Mouse (Mus musculus) intestine, postnatal 0 days (tissue): ENCODE results near the gene Fam214a. TPM values are rescaled to one million over a fixed set of nuclear protein-coding genes. Genes with fewer than 3 reads are reported as not detected.

Source experiments
- ATAC-seq: fragments of 200-750 bp; cut with Nextera tagmentation; 2 replicates; pipeline ENCODE4 v1.8.0; 2017; ENCODE audit warnings: mild to moderate bottlenecking, moderate TSS enrichment, moderate library complexity
- H3K27ac ChIP-seq: fragments of 300-500 bp; sonication (generic); 2 replicates; pipeline ENCODE4 v1.5.1; 2014; ENCODE audit warnings: mild to moderate bottlenecking, low read depth, low read length, moderate library complexity
- H3K27me3 ChIP-seq: fragments of 300-500 bp; sonication (generic); replicated peaks from 2 replicates; pipeline ENCODE4 v1.6.1; 2014; ENCODE audit warnings: low read length, mixed read lengths; ENCODE audit not compliant: control insufficient read depth, insufficient read depth
- H3K36me3 ChIP-seq: fragments of 300-500 bp; sonication (generic); 2 replicates; pipeline ENCODE4 v1.6.1; 2014; ENCODE audit warnings: mild to moderate bottlenecking, moderate library complexity; ENCODE audit not compliant: control insufficient read depth, insufficient read depth
- H3K4me1 ChIP-seq: fragments of 300-500 bp; sonication (generic); replicated peaks from 2 replicates; pipeline ENCODE4 v1.6.1; 2014; ENCODE audit warnings: antibody characterized with exemption, low read length, mixed read lengths; ENCODE audit not compliant: control insufficient read depth, insufficient read depth
- H3K4me2 ChIP-seq: fragments of 300-500 bp; sonication (generic); replicated peaks from 2 replicates; pipeline ENCODE4 v1.6.1; 2014; ENCODE audit warnings: low read depth, mild to moderate bottlenecking, moderate library complexity
- H3K4me3 ChIP-seq: fragments of 300-500 bp; sonication (generic); 2 replicates; pipeline ENCODE4 v1.5.1; 2014; ENCODE audit warnings: low read depth, low read length
- H3K9ac ChIP-seq: fragments of 300-500 bp; sonication (generic); 2 replicates; pipeline ENCODE4 v1.6.1; 2014; ENCODE audit warnings: mild to moderate bottlenecking, low read depth, low read length
- H3K9me3 ChIP-seq: fragments of 300-500 bp; sonication (generic); 2 replicates; pipeline ENCODE4 v1.6.1; 2016; ENCODE audit warnings: mixed run types; ENCODE audit not compliant: control insufficient read depth
- CTCF ChIP-seq: sonication (generic); IDR thresholded peaks from 2 replicates; pipeline ENCODE4 v1.5.1; 2016; ENCODE audit warnings: low read depth, mild to moderate bottlenecking, control low read depth, antibody characterized with exemption, moderate library complexity
- WGBS: fragments of 180-500 bp; shearing (Covaris S2); extraction: QIAGEN DNeasy Blood & Tissue Kit; methylation state at CpG from one replicate; pipeline ENCODE4 v1.1.7; 2014; 5-methylcytosine and 5-hydroxymethylcytosine counted together
- polyA plus RNA-seq: library from polyadenylated mRNA; unstranded; fragments of >200 nt; fragmentation: Nextera tagmentation; extraction: Ambion mirVana; gene quantifications from 2 replicates; pipeline ENCODE4 v1.2.1, GENCODE M21; 2015

The Fam214a gene
- polyA plus RNA-seq, 1 experiment from 2014 or later = 5.1 TPM

DNA sequence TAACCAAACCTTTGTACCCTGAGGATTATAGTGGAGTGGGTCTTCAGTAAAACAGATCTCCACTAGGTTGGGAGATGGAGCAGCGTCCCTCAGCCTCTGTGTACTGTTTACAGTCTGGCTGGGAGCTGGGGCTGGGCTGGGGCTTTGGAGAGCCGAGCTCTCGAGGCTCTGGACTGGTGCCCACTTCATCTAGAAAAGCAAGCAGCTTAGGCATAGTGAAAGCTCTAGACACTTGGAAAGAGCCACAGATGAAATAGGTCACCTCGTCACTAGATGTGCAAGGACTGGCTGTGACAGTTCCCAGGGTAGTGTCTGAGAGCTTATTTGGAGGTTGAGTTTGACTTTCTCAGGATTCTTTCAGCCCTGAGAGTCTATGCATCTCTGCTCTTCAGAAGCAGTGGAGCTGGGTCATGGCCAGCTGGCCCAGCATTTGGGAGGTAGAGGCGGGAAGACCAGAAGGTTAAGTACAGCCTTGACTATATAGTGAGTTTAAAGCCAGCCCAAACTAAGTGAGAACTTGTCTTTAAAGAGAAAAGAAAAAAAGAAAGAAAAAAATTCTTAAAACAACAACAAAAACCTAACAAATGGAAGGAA lies 49.0 kb downstream of the Fam214a start:
- H3K4me3 ChIP-seq = no peak overlapping the region
- 0 out of 2 replicates have a peak, but pooled peaks cover 4% of the 10 kb centered on the region for H3K36me3 ChIP-seq
- no peak overlapping the region for H3K4me2 ChIP-seq
- no peak overlapping the region for H3K9ac ChIP-seq
- WGBS = 51% methylated on average over 5 of the region's 5 CpGs
- no peaks in the 10 kb centered on the region for H3K9me3 ChIP-seq
- no peak for TF ChIP-seq CTCF
- no peak overlapping the region for H3K27ac ChIP-seq
- no peaks in the 10 kb centered on the region for H3K27me3 ChIP-seq
- H3K4me1 ChIP-seq = no peaks in the 10 kb centered on the region
- no peak for ATAC-seq

DNA sequence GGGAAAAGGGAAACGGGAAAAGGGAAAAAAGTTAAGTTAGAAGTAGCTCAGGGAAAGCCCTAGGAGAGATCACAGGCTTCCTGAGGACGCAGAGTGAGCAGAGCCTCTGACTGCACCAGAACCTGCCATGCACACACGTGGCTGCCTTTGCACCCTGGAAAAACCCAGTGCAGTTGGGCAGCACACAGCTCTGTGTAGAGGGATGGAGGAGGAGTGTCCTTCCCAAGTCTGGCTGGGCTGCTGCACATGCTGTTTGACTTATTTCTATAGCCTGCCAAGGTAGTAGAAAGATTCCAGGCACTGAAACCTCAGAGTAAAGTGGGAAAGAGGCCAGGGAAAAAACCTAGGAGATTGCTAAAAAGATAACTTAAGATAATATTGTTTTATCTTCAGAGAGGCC lies 49.6 kb downstream of the Fam214a start:
- H3K4me2 ChIP-seq = no peak overlapping the region
- H3K27ac ChIP-seq = no peak overlapping the region
- WGBS = 71% methylated on average over 3 of the region's 3 CpGs
- H3K36me3 ChIP-seq = 0 out of 2 replicates have a peak, but pooled peaks cover 4% of the 10 kb centered on the region
- no peak overlapping the region for H3K9ac ChIP-seq
- H3K4me3 ChIP-seq = no peak overlapping the region
- ATAC-seq = no peak
- H3K9me3 ChIP-seq = no peaks in the 10 kb centered on the region
- no peaks in the 10 kb centered on the region for H3K4me1 ChIP-seq
- TF ChIP-seq CTCF = no peak
- no peaks in the 10 kb centered on the region for H3K27me3 ChIP-seq

DNA sequence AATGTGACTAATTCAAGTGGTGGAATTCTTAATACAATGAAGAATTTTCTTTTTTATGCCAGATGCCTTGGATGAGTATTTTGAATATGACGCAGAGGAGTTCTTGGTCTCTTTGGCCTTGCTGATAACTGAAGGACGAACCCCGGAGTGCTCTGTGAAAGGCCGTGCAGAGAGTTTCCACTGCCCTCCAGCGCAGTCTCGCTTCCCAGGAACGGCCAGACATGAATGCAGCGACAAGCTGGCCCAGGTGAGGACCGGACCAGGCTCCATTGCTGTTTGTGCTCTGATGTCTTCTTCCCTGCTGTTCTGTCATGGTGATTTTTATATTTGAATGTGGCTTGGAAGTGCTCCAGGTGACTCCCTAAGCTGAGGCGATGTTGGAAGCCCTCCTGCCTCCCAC lies 51.5 kb downstream of the Fam214a start:
- H3K9me3 ChIP-seq = no peaks in the 10 kb centered on the region
- 95% methylated on average over 10 of the region's 10 CpGs for WGBS

DNA sequence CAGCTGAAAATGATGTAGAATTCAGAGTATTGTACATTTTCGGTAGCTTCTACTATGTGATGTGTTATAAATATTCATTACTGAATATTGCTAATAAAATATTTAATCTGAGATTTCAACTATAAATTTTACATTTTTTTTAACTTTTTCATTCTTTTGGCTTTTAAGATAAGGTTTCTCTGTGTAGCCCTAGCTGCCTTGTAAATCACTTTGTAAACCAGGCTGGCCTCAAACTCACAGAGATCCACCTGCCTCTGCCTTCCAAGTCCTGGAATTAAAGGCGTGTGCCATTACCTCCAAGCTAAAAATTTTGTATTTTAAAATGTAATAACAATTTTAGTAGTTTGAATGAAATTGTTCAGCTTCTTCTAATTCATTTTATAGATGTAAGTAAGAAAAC lies 63.9 kb downstream of the Fam214a start:
- no peak overlapping the region for H3K27ac ChIP-seq
- no peak for TF ChIP-seq CTCF
- no peak overlapping the region for H3K4me2 ChIP-seq
- H3K36me3 ChIP-seq = peaks cover 30% of the 10 kb centered on the region
- no peak for ATAC-seq
- no peak overlapping the region for H3K9ac ChIP-seq
- 97% methylated on average over 2 of the region's 2 CpGs for WGBS
- H3K9me3 ChIP-seq = no peaks in the 10 kb centered on the region
- no peak overlapping the region for H3K4me3 ChIP-seq
- no peaks in the 10 kb centered on the region for H3K27me3 ChIP-seq
- H3K4me1 ChIP-seq = no peaks in the 10 kb centered on the region

More for the DNA sequence above, 51.5 kb downstream of the Fam214a start:
- Histone ChIP-seq H3K27ac (no peak overlapping the region), H3K36me3 (0 out of 2 replicates have a peak, but pooled peaks cover 4% of the 10 kb centered on the region), H3K4me2 (no peak overlapping the region), H3K4me3 (no peak overlapping the region), H3K27me3 (no peaks in the 10 kb centered on the region), H3K9ac (no peak overlapping the region), H3K4me1 (no peaks in the 10 kb centered on the region)
- ATAC-seq = no peak
- TF ChIP-seq CTCF = no peak

DNA sequence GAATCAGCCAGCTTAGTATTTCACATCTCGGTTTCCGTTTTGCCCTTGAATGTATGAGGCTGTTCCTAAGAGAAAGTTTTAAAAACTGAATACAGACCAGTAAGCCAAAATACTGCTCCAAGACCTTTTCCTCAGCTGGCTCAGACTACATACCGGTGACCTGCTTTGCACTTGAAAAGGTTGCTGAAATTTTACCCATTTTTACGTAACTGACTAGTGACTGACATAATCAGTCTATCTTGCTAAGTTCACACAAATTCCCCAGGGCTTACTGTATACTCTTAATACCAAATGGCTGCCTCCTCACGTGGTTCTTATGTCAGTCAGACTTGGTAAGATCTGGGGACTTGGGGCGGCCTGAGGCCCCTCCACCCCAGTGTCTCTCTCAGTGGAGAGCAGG lies 66.5 kb downstream of the Fam214a start:
- no peak overlapping the region for H3K4me3 ChIP-seq
- TF ChIP-seq CTCF = no peak
- H3K9me3 ChIP-seq = no peaks in the 10 kb centered on the region
- no peaks in the 10 kb centered on the region for H3K27me3 ChIP-seq
- WGBS = 89% methylated on average over 6 of the region's 6 CpGs
- H3K9ac ChIP-seq = no peak overlapping the region
- H3K36me3 ChIP-seq = peaks cover 30% of the 10 kb centered on the region
- no peak overlapping the region for H3K4me2 ChIP-seq
- ATAC-seq = no peak
- no peak overlapping the region for H3K27ac ChIP-seq
- no peaks in the 10 kb centered on the region for H3K4me1 ChIP-seq

DNA sequence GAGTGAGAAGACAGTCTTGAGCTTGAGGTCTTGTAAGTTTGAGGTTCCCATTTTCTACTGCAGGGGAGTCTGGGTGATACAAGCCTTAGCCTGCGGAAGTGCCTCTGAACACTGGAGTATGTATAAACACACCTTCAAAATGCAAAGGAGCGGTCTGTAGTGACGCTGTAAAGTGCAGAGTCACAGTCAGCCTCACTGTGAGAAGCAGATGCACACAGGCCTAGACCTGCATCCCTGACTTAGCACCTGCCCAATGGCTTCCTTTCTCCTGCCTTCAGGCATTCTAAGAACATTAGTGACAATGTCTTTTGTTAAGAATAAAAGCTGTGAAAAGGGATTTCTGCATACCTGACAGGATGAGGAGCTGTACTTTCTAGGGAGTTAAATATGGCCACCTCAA lies 66.9 kb downstream of the Fam214a start:
- Histone ChIP-seq H3K27me3 (no peaks in the 10 kb centered on the region), H3K9me3 (no peaks in the 10 kb centered on the region), H3K4me3 (no peak overlapping the region), H3K4me2 (no peak overlapping the region), H3K4me1 (no peaks in the 10 kb centered on the region), H3K36me3 (peaks cover 30% of the 10 kb centered on the region), H3K9ac (no peak overlapping the region), H3K27ac (no peak overlapping the region)
- TF ChIP-seq CTCF = no peak
- ATAC-seq = no peak
- WGBS = 82% methylated on average over 3 of the region's 3 CpGs

DNA sequence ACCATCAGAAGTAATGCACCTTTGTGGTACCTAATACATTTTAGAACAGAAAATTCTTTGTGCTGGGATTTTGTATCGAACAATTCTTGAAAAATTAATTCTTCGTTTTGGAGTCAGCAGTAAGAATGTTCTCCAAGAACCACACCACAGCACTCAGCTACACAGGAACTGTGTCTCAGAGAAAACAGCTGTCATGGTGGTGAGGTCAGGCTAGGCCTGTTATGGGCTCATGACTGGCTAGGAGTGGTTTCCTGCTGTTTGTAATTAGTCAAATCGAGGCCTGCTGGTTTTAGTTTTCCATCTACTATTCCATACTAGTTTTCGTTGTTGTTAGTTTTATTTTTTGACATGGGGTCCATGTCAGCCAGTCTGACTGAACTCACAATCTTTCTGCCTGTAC lies 67.9 kb downstream of the Fam214a start:
- no peak overlapping the region for H3K4me2 ChIP-seq
- H3K27me3 ChIP-seq = no peaks in the 10 kb centered on the region
- no peak overlapping the region for H3K4me3 ChIP-seq
- no peak overlapping the region for H3K9ac ChIP-seq
- no peaks in the 10 kb centered on the region for H3K9me3 ChIP-seq
- TF ChIP-seq CTCF = no peak
- H3K4me1 ChIP-seq = no peaks in the 10 kb centered on the region
- ATAC-seq = no peak
- H3K36me3 ChIP-seq = peaks cover 28% of the 10 kb centered on the region
- WGBS = 83% methylated on average over 4 of the region's 4 CpGs
- H3K27ac ChIP-seq = no peak overlapping the region
